Mouse (Mus musculus): ENCODE data around the gene Enoph1. TPM values are rescaled to one million over a fixed set of nuclear protein-coding genes. Genes with fewer than 3 reads are reported as not detected.

The Enoph1 gene
- polyA plus RNA-seq, 1 experiment from 2014 or later: 43.4 TPM

Other genes starting within 250 kb of the Enoph1 start
- 0.50 and 0.68 TPM in 2 replicates for gene Vamp9, start 133.7 kb upstream of the Enoph1 start, polyA plus RNA-seq (2014; fragmentation: Nextera tagmentation; extraction: Ambion mirVana)
- gene Hnrnpd, start 61.0 kb upstream of the Enoph1 start, polyA plus RNA-seq (2014; fragmentation: Nextera tagmentation; extraction: Ambion mirVana): 134 and 147 TPM in 2 replicates
- gene 4930524J08Rik, start 60.9 kb upstream of the Enoph1 start, polyA plus RNA-seq (2014; fragmentation: Nextera tagmentation; extraction: Ambion mirVana): 2.4 and 3.6 TPM in 2 replicates
- gene Hnrnpdl, start 321 bp upstream of the Enoph1 start, polyA plus RNA-seq (2014; fragmentation: Nextera tagmentation; extraction: Ambion mirVana): 268 and 279 TPM in 2 replicates
- 20.0 and 23.6 TPM in 2 replicates for gene Tmem150c, start 119.8 kb downstream of the Enoph1 start, polyA plus RNA-seq (2014; fragmentation: Nextera tagmentation; extraction: Ambion mirVana)